ENCODE assay signal across 22 mouse cellular contexts in genomic region chr19:26051478-26052215, GRCm38 (mm10).
A peak's percentile ranks its signal among the peaks of the same experiment; 100 is the strongest.
DNase-seq lines count a peak whose midpoint lies in the region; ATAC-seq lines count a peak whose summit lies in the region.
"Had no signal": no experiment of that assay in that cellular context is flagged by ENCODE, and none has a peak within 500 bp of the region (broad histone marks: within the 10 kb centered on the region; RNA-seq: fewer than 3 reads in every experiment).

No protein-coding gene starts in this region.

- no peak for ATAC-seq in midbrain, embryonic 14.5 days (ENCODE audit: low FRiP score, low TSS enrichment)
- ATAC-seq in embryonic facial prominence, embryonic 13.5 days (ENCODE audit: insufficient number of reproducible peaks, insufficient read depth, low FRiP score, low TSS enrichment, low read depth): peak; percentile 84
- no peak for ATAC-seq in megakaryocyte-erythroid progenitor cell, adult 5-6 weeks (replicated peaks; ENCODE audit: low FRiP score, low TSS enrichment, poor library complexity, severe bottlenecking)
- ATAC-seq: CD4-positive, CD25-positive, alpha-beta regulatory T cell, adult 4 months; forebrain, embryonic 14.5 days; hindbrain, postnatal 0 days had no signal

- intact Hi-C loops in heart, postnatal 14 days (cut with DNase I): no loop called here

- H3K9ac ChIP-seq in midbrain, embryonic 14.5 days (replicated peaks; ENCODE audit: low read length): no peak overlapping the region
- H3K9ac ChIP-seq in embryonic facial prominence, embryonic 13.5 days: peak overlapping the region; percentile 11; the same call in 1 of the 2 replicates
- H3K9ac ChIP-seq: hindbrain, embryonic 13.5 days had no signal

- no peaks in the 10 kb centered on the region for H3K9me3 ChIP-seq in midbrain, embryonic 14.5 days (ENCODE audit: control insufficient read depth, low read length)
- no peaks in the 10 kb centered on the region for H3K9me3 ChIP-seq in midbrain, embryonic 10.5 days (replicated peaks)
- no peaks in the 10 kb centered on the region for H3K9me3 ChIP-seq in embryonic facial prominence, embryonic 13.5 days
- H3K9me3 ChIP-seq: heart, embryonic 10.5 days; hindbrain, embryonic 13.5 days had no signal

- H3K27me3 ChIP-seq in midbrain, embryonic 14.5 days (ENCODE audit: control insufficient read depth, insufficient read depth, low read length): no peaks in the 10 kb centered on the region
- H3K27me3 ChIP-seq in midbrain, embryonic 10.5 days (ENCODE audit: low read depth, poor library complexity, severe bottlenecking): peaks cover 25% of the 10 kb centered on the region; the same call in 1 of the 2 replicates
- H3K27me3 ChIP-seq in embryonic facial prominence, embryonic 13.5 days: no peaks in the 10 kb centered on the region
- H3K27me3 ChIP-seq: hindbrain, embryonic 13.5 days had no signal

- WGBS in midbrain, embryonic 14.5 days: 11% methylated on average over 9 of the region's 9 CpGs
- 21% methylated on average over 9 of the region's 9 CpGs for WGBS in midbrain, embryonic 10.5 days
- 10% methylated on average over 9 of the region's 9 CpGs for WGBS in embryonic facial prominence, embryonic 13.5 days

- no peak overlapping the region for H3K4me2 ChIP-seq in midbrain, embryonic 14.5 days (ENCODE audit: low read length)
- peak overlapping the region; percentile 7; the same call in 1 of the 2 replicates for H3K4me2 ChIP-seq in embryonic facial prominence, embryonic 13.5 days
- H3K4me2 ChIP-seq: hindbrain, embryonic 13.5 days had no signal

- no peak overlapping the region for H3K4me3 ChIP-seq in midbrain, embryonic 14.5 days (replicated peaks; ENCODE audit: low read depth, low read length)
- no peak overlapping the region for H3K4me3 ChIP-seq in midbrain, embryonic 10.5 days
- no peak overlapping the region for H3K4me3 ChIP-seq in embryonic facial prominence, embryonic 13.5 days
- H3K4me3 ChIP-seq: heart, embryonic 10.5 days; hindbrain, embryonic 13.5 days had no signal

- peaks cover 5% of the 10 kb centered on the region; the same call in 1 of the 2 replicates for H3K4me1 ChIP-seq in midbrain, embryonic 14.5 days (ENCODE audit: control insufficient read depth, insufficient read depth, low read length)
- peaks cover 13% of the 10 kb centered on the region for H3K4me1 ChIP-seq in midbrain, embryonic 10.5 days
- peaks cover 32% of the 10 kb centered on the region for H3K4me1 ChIP-seq in embryonic facial prominence, embryonic 13.5 days

- no peak overlapping the region for H3K27ac ChIP-seq in midbrain, embryonic 14.5 days (replicated peaks; ENCODE audit: low read depth, low read length)
- H3K27ac ChIP-seq in midbrain, embryonic 10.5 days (replicated peaks): no peak overlapping the region; the same call in 1 of the 2 replicates
- H3K27ac ChIP-seq in embryonic facial prominence, embryonic 13.5 days: peak overlapping the region; percentile 66
- H3K27ac ChIP-seq: heart, embryonic 10.5 days; hindbrain, embryonic 13.5 days; hindbrain, postnatal 0 days had no signal

- peak; percentile 13 for DNase-seq in embryo, embryonic 10 days (ENCODE audit: low spot score)
- no peak for DNase-seq in embryo, embryonic 9.5 days (ENCODE audit: extremely low spot score)
- DNase-seq in midbrain, embryonic 14.5 days: peak; percentile 19
- no peak for DNase-seq in midbrain, embryonic 10.5 days (ENCODE audit: low spot score)
- no peak for DNase-seq in yolk sac, embryonic 10.5 days (ENCODE audit: low spot score)
- no peak for DNase-seq in heart, postnatal 14 days
- DNase-seq: adrenal gland, postnatal 10 days; B cell, adult 2 months; cerebellum, adult 11-12 months; cerebellum, adult 9-10 months; cerebellum, postnatal 25 days; gastrocnemius, postnatal 10 days; heart, adult 18-20 months; heart, postnatal 10 days had no signal

- no peaks in the 10 kb centered on the region for H3K36me3 ChIP-seq in midbrain, embryonic 14.5 days (ENCODE audit: control insufficient read depth, insufficient read depth, low read length)
- H3K36me3 ChIP-seq in midbrain, embryonic 10.5 days: no peaks in the 10 kb centered on the region
- H3K36me3 ChIP-seq in embryonic facial prominence, embryonic 13.5 days: no peaks in the 10 kb centered on the region
- H3K36me3 ChIP-seq: G1E; heart, embryonic 10.5 days; hindbrain, embryonic 13.5 days had no signal

Comparison
In these comparisons a context has a peak if more than half of its experiments do, and no peak if none do; other contexts are left out.
1. DNase-seq: peak in embryo, embryonic 10 days (single experiment) and midbrain, embryonic 14.5 days (single experiment); none in embryo, embryonic 9.5 days (single experiment), midbrain, embryonic 10.5 days (single experiment), yolk sac, embryonic 10.5 days (single experiment) and heart, postnatal 14 days (0 of 2).